Mouse (Mus musculus) frontal cortex, postnatal 36 days (tissue): ENCODE measurements around the gene Eif4e3.

Experiments
- DNase-seq, 2 experiments: peaks; one replicate each; pipeline ENCODE4 v3.0.0; 2022; ENCODE audit warnings: low spot score in 2 of 2

The Eif4e3 gene

GRCm38 (mm10) chr6:99665457-99666317 is 884 bp downstream of the Eif4e3 start:
- no peak for DNase-seq

- no peak for DNase-seq
These were observed 3.3 kb downstream of the Eif4e3 start for GRCm38 (mm10) chr6:99663232-99663631.

DNA sequence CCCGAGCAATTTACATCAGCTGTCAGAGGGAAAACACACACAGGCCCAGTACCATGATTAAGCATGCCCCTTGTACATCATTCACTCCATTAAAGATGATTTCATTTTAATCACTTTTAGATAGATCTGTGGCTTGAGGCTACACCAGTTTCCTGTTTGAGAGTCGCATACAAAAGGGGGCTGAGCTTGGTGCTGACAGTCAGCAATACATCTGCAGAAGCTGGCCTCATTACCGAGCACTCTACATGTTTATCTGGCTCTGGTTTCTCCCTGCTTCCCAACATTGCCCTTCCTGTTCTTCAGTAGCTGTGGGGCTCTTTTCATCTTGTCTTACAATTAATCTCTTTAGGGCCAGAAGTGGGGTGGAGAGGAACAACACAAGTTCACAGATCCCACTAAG is 6.1 kb downstream of the Eif4e3 start:
- no peak for DNase-seq

GRCm38 (mm10) chr6:99658586-99658985 is 8.0 kb downstream of the Eif4e3 start:
- DNase-seq = no peak

- no peak for DNase-seq
These were observed 10.5 kb downstream of the Eif4e3 start for GRCm38 (mm10) chr6:99656088-99656487.

GRCm38 (mm10) chr6:99655488-99655887 is 11.1 kb downstream of the Eif4e3 start:
- no peak for DNase-seq

DNA sequence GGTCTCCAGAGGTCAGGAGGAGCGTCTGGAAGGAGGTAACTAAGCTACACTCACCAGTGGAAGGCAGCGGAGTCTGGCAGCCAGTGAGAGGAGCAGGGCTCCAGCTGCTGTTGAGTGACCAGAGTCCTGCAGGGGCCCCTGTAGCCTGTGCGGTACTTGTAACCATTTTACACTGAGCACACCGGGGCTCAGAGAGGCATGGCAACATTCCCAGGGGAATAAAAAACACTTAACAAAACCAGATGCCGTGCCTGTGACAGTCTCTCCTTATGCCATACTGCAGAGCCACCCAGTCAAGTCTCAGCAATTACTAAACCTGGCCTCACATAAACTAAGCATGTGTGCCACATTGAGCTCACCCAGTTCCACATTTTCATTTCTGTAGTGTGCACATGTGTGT is 12.2 kb downstream of the Eif4e3 start:
- DNase-seq = no peak

DNA sequence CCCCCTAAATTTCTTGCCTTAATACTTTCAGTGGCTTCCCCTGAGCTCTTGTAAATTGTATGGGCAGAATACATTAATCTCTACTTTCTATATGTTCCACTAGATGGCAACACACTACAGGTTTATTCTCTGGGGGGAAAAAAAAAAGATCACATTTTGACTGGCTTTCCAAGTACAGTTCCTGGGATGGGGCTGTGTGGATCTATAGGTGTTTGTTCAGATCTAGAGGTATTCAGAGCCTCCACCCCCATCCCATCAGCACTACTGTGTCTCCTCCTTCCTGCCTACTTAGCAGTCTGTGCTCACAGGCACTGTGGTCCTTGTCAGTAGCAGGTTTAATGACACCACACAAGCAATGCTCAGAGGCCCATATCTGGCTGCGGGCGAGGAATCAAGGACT is 14.2 kb downstream of the Eif4e3 start:
- DNase-seq = no peak

GRCm38 (mm10) chr6:99649307-99649706 is 17.3 kb downstream of the Eif4e3 start:
- no peak for DNase-seq

DNA sequence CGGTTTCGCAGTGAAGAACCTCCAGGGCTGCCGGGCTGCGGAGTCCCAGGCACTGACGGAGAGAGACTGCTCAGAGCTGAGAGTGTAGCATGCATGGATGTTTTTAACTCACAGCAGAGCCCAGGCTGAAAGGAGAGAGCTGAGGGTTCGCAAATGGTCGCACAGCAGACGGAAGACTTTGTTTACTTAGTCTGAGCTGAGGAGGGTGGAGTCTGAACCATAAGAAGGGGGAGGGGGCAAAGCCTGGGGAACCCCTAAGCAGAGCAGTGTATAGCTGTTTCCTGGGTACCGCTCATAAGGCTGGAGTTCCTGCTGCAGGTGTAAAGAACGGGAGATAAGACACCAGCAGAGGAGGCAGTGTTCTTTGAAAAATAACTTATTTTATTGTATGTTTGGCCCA is 20.2 kb downstream of the Eif4e3 start:
- no peak for DNase-seq

GRCm38 (mm10) chr6:99644876-99645275 is 21.7 kb downstream of the Eif4e3 start:
- no peak for DNase-seq

DNA sequence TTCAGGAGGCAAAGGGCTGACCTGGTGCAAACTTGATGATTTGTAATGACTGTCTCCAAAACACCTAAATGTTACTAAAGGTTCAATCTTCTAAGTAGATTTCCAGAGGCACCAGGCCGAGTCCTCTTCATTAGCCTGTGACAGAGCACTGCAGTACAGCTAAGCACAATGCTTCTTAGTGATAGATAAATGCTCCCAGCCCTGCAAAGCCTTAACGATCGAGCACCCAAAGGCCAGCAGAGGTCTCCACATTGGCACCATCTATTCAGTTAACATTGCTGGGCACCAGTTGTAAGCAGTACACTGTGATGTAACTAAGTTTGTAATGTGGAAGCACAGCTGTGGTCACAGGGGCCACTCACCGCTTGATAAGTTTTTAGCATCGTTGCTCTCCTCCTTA is 22.2 kb downstream of the Eif4e3 start:
- no peak for DNase-seq

DNA sequence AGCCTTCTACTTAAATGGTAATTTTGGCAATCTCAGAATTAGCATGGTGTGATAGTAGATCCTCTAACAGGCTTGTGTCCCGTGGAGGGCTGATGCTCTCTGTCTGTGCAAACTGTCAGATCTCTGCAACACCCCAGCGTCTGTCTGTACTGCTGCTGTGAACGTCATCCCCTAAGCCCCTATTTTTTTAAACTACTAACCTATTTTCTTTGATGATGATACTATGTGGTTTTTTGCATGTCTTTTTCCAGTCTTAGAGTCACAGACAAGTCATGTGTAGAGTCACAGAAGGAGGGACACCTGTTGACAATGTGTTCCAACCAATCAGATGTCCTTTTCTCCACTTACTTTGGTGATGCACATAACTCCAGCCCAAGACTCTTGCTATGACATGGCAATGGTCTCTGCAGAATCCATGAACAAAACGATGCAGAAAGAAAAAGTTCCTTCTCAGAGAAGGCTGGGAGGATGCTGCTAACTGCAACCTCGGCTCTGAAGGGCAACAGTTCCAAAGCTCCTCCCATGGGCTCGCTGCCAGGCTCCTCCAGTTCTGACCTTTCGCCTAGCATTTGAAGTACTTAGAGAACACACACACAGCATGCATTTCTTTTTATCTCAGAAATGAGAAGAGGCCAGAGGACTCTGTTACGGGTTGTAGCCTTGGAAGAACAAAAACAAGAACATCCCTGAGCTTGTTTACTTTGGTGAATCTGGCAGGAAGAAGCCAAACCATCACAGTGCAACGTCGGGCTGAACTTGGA is 23.0 kb downstream of the Eif4e3 start:
- DNase-seq = no peak

DNA sequence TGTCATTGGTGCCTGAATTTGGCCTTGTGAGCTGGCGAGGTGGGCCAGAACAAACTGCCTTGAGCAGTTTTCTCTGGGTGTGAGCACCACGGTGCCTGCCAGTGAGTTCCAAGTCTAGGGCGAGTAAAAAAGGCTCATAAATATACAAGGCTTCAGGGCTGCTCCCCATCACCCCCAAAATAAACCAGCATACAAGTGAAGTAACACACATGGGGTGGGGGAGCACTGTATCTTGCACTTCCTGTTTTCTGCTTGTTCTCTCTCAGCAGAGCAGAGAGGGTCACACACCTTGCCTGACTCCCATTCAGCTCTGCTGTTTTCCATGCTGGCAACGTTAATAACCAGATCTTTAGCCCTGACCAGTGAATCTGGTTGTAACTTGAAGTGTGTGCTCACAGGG is 29.1 kb downstream of the Eif4e3 start:
- DNase-seq = no peak

DNA sequence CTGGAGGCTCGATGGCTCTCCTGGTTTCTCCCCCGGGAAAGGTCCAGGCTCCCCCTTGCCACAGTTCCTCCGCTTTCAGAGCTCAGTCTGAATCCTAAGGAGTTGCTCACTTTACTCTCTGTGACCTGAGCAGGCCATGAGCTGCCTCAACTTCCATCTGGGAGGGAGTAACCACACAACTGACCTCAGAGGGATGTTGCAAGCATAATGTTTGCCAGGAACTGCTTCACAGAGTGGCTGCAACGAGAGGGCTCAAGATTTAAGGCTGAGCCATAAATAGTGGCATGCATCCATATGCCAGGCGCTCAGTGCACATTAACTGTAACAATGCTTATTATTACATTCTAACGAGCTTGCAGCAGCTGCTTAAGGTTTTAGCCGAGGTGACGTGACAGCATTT is 29.8 kb downstream of the Eif4e3 start:
- DNase-seq = no peak

DNA sequence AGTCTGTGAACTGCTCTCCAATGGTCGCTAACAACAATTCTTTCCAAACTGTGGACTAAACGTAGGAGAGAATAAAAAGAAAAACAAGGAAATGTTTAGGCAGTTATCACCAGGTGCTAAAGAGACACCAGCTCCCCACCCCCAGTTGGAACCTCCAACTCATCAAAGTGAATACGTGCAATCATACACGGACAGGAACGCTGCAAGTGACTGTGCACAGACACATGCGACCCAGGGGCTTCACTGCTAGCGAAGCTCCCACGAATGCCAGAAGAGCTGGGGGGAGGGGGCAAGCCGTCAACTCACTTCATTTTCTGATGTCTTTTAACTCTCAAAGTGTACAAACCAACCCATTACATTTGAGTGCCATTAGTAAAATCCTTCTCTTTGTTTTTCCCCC is 30.4 kb downstream of the Eif4e3 start:
- DNase-seq = no peak

GRCm38 (mm10) chr6:99632121-99632980 is 34.2 kb downstream of the Eif4e3 start:
- DNase-seq = no peak

- no peak for DNase-seq
These were observed 34.9 kb downstream of the Eif4e3 start for GRCm38 (mm10) chr6:99631637-99632036.

GRCm38 (mm10) chr6:99629726-99630458 is 36.7 kb downstream of the Eif4e3 start:
- DNase-seq = no peak

DNA sequence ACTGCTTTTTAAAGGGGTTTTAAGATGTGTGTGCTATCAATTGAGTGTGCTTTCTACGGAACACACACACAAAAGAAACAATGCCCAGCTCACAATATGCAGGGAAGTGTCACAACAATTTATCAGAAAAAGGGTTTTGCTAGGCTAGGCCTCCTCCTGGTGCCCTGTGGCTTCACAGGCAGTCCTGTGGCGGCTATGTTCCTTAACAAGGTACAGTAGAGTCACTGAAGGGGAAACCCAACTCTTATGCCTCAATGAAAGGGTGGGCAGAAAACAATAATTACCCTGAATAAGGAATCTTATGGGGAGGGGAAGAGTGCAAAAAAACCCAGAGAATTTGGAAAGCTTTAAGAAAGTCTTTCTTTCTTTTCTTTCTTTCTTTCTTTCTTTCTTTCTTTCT is 40.2 kb downstream of the Eif4e3 start:
- DNase-seq = no peak

- no peak for DNase-seq
These were observed 40.8 kb downstream of the Eif4e3 start for GRCm38 (mm10) chr6:99625803-99626202.
